Mouse (Mus musculus) lung, adult 10 weeks (tissue): ENCODE results near the gene Slc7a5. TPM values are rescaled to one million over a fixed set of nuclear protein-coding genes. Genes with fewer than 3 reads are reported as not detected.

Source experiments
- polyA plus RNA-seq: library from polyadenylated mRNA; stranded (reverse); fragments of 350-450 nt; fragmentation: Illumina TruSeq; extraction: RNeasy Lipid Tissue Mini Kit (QIAGEN cat#74804); gene quantifications from one replicate; pipeline ENCODE4 v1.2.3, GENCODE M21; 2014; ENCODE audit warnings: low read depth, low replicate concordance; ENCODE audit not compliant: insufficient read depth

Slc7a5 gene
- 2.9 TPM for polyA plus RNA-seq

DNA sequence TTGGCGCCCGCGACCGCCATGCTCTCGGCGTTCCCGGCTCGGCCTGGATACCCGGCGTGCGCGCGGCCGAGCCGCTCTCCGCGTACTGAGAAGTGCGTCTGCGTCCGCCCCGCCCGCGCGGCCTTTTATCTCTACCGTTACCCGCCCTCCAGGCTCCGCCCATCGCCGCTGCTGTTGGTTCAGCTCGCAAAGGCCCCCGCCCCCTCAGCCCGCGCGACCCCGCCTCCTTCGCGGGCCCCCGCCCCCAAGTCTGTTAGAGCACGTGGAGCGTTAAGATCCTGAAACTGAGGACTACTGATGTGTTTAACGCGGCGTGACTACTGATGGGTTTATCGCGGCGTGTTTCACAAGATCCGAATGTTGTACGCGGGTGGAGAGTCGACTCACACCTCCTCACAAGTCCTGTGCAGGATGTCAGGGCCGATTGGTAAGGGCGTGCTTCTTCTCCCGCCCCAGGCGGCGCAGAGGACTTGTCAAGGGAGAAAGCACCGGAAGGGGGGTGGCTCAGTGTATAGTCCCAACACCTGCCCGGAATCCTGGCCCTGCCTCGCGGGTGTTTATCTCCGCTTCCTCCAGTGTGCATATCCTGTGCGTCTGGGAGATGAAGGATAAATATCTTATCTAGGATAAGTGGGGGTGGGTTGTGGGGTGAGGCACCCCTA lies at the start of gene Slc7a5:
Slc7a5 (minus strand) TSS at position 108 of the 662 bp plus-strand sequence.

DNA sequence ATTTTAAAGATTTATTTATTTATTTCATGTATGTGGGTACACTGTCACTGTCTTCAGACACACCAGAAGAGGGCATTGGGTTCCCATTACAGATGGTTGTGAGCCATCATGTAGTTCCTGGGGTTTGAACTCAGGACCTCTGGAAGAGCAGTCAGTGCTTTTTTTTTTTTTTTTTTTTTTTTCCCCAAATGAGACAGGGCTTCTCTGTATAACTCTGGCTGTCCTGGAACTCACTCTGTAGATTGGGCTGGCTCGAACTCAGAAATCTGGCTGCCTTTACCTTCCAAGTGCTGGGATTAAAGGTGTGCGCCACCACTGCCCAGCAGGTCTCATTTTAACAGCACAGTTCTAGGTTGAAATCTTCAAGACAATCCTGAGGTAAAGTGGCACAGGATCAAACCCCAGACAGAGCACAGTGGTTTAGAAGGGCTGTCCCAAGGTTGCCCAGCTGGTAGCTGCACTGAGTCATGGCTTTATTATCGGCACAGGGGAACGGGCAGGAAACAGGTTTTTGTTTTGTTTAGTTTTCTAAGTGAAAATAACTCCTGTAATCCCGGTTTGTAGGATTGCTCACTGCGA lies 41.8 kb upstream of the Slc7a5 start, which contains the start of gene Banp:
Banp (plus strand) TSS at position 529 of the 579 bp plus-strand sequence.

DNA sequence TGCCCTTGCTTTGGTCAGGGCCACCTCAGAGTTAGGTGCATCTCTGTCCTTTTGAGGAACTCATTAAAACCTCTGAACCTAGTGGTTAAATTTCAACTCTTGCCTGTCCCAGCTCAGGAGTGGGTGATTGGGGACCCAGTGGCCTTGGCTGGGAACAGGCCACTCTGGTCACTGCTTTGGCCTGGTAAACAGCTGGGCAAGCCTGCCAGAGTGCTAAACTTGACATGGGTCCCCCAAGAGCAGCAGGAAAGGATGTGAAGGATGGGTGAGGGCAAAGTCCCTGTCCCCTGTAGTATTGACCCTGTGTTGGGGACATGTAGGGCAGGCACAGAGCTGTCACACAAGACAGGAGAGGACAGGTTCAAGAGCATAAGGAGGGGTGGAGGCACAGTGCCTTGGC lies 37.3 kb upstream of the Slc7a5 start, which contains the start of gene Car5a:
Car5a (minus strand) TSS at position 74 of the 400 bp plus-strand sequence.

Other genes with a start within 250 kb of the Slc7a5 start
- gene Jph3, start 178.1 kb downstream of the Slc7a5 start, polyA plus RNA-seq, result not detected
- gene Klhdc4, start 78.1 kb downstream of the Slc7a5 start, polyA plus RNA-seq, result 35.9 TPM
- not detected for gene Car5a, start 37.2 kb upstream of the Slc7a5 start, polyA plus RNA-seq
- 11.0 TPM for gene Banp, start 42.1 kb upstream of the Slc7a5 start, polyA plus RNA-seq